Mouse (Mus musculus) heart, embryonic 10.5 days (tissue): ENCODE results near the gene Kcnj14. TPM values are rescaled to one million over a fixed set of nuclear protein-coding genes. Genes with fewer than 3 reads are reported as not detected.

Experiments used
- DNase-seq: peaks from one replicate; pipeline ENCODE4 v3.0.0-alpha.2; 2017; ENCODE audit warnings: low spot score
- H3K27ac ChIP-seq: fragments of 300-500 bp; sonication (generic); 2 replicates; pipeline ENCODE4 v1.5.1; 2016; ENCODE audit warnings: mild to moderate bottlenecking
- H3K27me3 ChIP-seq: fragments of 300-500 bp; sonication (generic); 2 replicates; pipeline ENCODE4 v1.6.1; 2016; ENCODE audit warnings: mild to moderate bottlenecking; ENCODE audit not compliant: poor library complexity, insufficient read depth, severe bottlenecking
- H3K36me3 ChIP-seq: fragments of 300-500 bp; sonication (generic); 2 replicates; pipeline ENCODE4 v1.6.1; 2016; ENCODE audit warnings: mild to moderate bottlenecking, moderate library complexity
- H3K4me1 ChIP-seq: fragments of 300-500 bp; sonication (generic); 2 replicates; pipeline ENCODE4 v1.6.1; 2016; ENCODE audit warnings: mild to moderate bottlenecking
- H3K4me3 ChIP-seq: fragments of 300-500 bp; sonication (generic); 2 replicates; pipeline ENCODE4 v1.5.1; 2016; ENCODE audit warnings: mild to moderate bottlenecking, moderate library complexity
- H3K9me3 ChIP-seq: fragments of 300-500 bp; sonication (generic); 2 replicates; pipeline ENCODE4 v1.6.1; 2016; ENCODE audit warnings: mild to moderate bottlenecking, moderate library complexity
- WGBS: fragments of 180-500 bp; shearing (Covaris S2); methylation state at CpG from one replicate; pipeline ENCODE4 v1.1.7; 2016; 5-methylcytosine and 5-hydroxymethylcytosine counted together
- polyA plus RNA-seq: library from polyadenylated mRNA; unstranded; fragments of >200 nt; fragmentation: Nextera tagmentation; extraction: Ambion mirVana; gene quantifications from 2 replicates; pipeline ENCODE4 v1.2.1, GENCODE M21; 2016

Kcnj14 gene
- polyA plus RNA-seq, 1 experiment from 2014 or later = 1.4 TPM

DNA sequence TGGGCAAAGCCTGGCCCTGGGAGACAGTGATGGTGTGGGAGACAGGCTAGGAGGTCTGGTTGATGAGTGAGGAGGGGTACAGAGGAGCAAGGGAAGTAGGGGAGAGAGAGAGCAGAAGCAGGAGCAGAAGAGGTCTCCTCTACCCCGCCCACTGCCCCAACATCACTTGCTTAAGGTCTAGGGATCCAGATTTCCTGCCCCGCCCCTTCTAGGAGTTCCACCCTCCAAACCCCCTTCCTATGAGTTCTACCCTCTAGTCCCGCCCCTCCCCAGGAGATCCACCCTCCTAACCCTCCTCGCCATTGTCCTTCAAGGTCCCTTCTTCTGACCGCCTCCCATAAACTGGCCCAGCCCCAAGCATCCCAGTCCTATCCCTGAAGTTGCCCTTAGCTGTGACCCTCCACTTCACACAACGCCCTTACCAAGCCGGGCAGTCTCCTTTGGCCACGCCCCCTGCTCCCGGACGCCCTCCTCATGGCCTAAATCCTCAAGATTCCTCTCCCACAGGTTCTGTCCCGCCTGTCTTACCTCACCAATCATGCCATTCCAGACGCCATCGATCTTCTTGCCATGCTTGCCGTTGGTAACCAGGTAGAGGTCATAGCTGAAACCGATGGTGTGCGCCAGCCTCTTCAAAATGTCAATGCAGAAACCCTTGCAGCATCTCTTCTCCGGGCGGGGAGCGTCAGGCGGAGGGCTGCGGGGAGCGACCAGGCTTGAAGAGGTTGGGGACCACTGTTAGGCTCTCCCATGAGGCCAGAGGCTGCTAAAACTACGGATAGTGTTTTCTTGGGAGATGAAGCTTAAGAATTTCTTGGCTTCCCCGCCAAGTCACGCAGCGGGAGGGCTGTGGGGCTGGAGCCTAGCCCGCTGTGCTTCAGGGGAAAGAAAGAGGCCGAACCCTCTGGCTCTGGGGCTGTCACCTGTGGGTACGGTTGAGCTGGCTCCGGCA, 32.6 kb upstream of the Kcnj14 start:
- 0 out of 2 replicates have a peak overlapping the region, but pooled peaks have one; percentile 22 for H3K27ac ChIP-seq
- 1% methylated on average over 29 of the region's 30 CpGs for WGBS

DNA sequence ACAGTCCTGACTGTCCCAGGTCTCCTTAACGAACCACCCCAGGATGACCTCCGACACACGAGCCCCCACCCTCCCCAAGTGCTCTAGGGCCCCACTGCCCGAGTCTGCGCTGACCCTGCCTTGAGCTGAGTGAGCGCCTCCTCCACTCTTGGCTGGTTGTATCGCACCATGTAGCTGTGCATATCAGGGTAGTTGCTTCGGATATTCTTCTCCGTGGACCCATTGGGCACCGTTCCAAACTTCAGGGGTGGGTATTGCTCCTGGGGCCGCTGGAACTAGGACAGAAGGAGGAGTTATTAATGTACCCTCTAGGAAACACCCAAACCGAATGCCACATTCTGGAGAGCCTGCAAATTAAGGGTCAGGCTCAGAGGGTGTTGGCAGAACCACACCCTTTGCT, 28.5 kb upstream of the Kcnj14 start:
- H3K4me3 ChIP-seq = no peak overlapping the region
- H3K36me3 ChIP-seq = no peaks in the 10 kb centered on the region
- DNase-seq = no peak
- no peaks in the 10 kb centered on the region for H3K9me3 ChIP-seq
- 79% methylated on average over 12 of the region's 12 CpGs for WGBS
- H3K27me3 ChIP-seq = peaks cover 75% of the 10 kb centered on the region
- no peak overlapping the region for H3K27ac ChIP-seq
- peaks cover 17% of the 10 kb centered on the region for H3K4me1 ChIP-seq

More for the DNA sequence above, 32.6 kb upstream of the Kcnj14 start:
- peaks cover 95% of the 10 kb centered on the region for H3K27me3 ChIP-seq
- H3K4me1 ChIP-seq = peaks cover 19% of the 10 kb centered on the region
- no peak for DNase-seq
- no peaks in the 10 kb centered on the region for H3K36me3 ChIP-seq
- H3K4me3 ChIP-seq = peak overlapping the region; percentile 55
- H3K9me3 ChIP-seq = no peaks in the 10 kb centered on the region

DNA sequence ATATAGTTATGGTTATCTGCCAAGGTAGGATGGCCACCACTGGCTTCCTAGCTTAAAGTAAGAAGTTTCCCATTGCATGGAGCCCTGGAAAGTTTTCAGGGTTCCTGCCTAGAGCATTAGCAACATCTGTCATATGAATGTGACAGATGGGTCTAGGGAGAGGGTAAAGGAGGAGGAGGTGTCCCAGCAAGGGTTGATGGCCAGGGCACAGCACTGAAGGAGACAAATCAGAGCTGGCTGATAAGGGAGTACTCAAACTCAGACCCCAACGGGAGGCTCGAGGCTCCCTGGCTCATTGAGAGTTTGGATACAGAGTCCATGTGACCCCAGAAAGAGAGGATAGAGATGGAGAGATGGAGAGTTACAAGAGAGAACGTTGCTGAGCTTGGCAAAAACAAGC, 26.1 kb upstream of the Kcnj14 start:
- Histone ChIP-seq H3K36me3 (no peaks in the 10 kb centered on the region), H3K4me1 (0 out of 2 replicates have a peak, but pooled peaks cover 3% of the 10 kb centered on the region), H3K27ac (no peak overlapping the region), H3K4me3 (no peak overlapping the region), H3K9me3 (no peaks in the 10 kb centered on the region), H3K27me3 (peaks cover 61% of the 10 kb centered on the region)
- no peak for DNase-seq
- whole genome bisulfite sequencing = 58% methylated on average over 3 of the region's 3 CpGs

DNA sequence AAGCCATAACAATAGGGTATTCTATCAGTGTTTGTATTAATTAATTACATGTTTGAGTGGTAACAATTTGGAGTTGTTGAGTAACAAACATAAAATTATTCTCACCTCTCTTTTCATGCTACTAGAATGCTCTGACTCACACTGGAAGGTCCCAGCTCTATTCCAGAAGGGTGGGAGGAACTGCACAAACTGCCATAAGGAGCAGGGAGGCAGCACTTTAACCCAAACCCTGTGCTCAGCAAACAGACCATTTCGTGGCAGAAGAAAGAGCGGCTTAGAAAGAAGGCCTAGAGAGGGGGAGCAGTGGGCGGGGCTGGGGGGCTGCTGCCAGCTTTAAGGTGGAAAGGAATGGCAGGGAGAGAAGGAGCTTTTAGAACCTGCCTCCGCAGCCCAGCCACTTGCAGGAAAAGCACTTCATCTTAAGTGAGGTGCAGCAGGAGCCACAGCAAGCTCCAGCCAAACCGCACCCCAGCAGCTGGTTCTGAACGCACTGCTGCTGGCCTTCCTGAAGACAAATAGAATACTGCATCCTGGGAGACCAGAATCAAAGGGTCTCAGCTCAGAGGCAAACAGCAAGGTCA, 24.0 kb upstream of the Kcnj14 start:
- Histone ChIP-seq H3K27ac (no peak overlapping the region), H3K9me3 (no peaks in the 10 kb centered on the region), H3K27me3 (peaks cover 56% of the 10 kb centered on the region), H3K36me3 (no peaks in the 10 kb centered on the region), H3K4me3 (no peak overlapping the region), H3K4me1 (0 out of 2 replicates have a peak, but pooled peaks cover 3% of the 10 kb centered on the region)
- no peak for DNase-seq
- WGBS = 18% methylated on average over 6 of the region's 6 CpGs

DNA sequence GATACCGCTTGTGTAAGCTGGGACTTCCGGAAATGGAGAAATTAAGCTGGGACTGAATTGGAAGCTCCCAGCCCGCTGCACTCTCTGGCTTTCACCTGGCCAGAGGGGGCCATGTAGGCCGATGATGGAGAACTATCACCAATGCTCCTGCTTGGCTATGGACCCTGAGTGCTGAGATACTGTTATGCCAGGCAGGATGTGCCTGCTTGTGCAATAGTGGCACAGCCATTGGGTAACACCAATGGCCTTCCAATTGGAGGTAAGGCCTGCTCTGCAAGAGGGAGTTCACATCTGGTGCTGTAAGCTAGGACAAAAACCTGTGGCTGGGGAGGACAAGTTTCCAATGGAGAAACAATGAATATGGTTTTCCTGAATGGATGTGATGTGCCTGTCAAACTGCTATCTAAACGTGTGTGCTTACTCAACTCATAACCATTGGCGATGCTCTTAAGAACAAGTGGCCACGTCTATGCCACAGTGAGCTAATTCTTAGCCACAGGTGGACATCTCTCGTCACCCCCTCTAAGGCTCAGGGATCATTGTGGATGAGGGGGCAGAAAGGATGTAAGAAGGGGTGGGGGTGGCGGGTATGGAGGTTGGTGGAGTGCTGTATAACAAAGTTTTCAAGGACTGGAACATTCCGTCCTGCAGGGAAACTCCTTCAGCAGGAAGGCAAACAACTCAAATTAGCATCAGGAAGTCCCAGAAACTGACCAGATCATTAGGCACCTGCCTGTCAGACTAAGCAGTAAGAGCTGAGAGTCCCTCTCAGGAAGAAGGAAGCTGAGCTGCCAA, 18.6 kb upstream of the Kcnj14 start:
- Histone ChIP-seq H3K36me3 (no peaks in the 10 kb centered on the region), H3K27ac (no peak overlapping the region), H3K4me1 (no peaks in the 10 kb centered on the region), H3K27me3 (peaks cover 60% of the 10 kb centered on the region), H3K9me3 (no peaks in the 10 kb centered on the region), H3K4me3 (no peak overlapping the region)
- 78% methylated on average over 10 of the region's 10 CpGs for WGBS
- DNase-seq = no peak

DNA sequence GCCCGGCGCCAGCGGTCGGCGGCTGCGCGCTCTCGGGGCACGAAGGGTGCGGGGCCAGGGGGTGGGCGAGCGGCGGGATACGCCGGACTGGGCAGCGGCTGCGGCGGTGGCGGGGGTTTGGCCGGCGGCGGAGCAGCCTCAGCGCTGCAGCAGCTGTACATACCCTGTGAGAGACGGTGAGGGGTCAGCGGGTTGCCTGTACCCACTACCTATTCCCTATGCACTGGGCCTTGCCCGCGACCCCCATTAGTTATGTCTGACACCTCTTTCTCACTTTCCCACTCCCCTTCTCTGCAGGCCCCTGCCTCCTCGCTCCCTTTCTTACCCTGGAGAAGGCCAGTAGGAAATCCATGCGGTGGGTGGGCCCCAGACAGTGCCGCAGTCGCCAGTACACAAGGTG, 9.3 kb upstream of the Kcnj14 start:
- peak overlapping the region; percentile 62 for H3K27ac ChIP-seq
- WGBS = under 1% methylated on average over 31 of the region's 31 CpGs
- peaks cover 5% of the 10 kb centered on the region for H3K36me3 ChIP-seq
- peak overlapping the region; percentile 60 for H3K4me3 ChIP-seq
- DNase-seq = no peak
- H3K9me3 ChIP-seq = no peaks in the 10 kb centered on the region
- peaks cover 32% of the 10 kb centered on the region for H3K4me1 ChIP-seq
- H3K27me3 ChIP-seq = peaks cover 69% of the 10 kb centered on the region

DNA sequence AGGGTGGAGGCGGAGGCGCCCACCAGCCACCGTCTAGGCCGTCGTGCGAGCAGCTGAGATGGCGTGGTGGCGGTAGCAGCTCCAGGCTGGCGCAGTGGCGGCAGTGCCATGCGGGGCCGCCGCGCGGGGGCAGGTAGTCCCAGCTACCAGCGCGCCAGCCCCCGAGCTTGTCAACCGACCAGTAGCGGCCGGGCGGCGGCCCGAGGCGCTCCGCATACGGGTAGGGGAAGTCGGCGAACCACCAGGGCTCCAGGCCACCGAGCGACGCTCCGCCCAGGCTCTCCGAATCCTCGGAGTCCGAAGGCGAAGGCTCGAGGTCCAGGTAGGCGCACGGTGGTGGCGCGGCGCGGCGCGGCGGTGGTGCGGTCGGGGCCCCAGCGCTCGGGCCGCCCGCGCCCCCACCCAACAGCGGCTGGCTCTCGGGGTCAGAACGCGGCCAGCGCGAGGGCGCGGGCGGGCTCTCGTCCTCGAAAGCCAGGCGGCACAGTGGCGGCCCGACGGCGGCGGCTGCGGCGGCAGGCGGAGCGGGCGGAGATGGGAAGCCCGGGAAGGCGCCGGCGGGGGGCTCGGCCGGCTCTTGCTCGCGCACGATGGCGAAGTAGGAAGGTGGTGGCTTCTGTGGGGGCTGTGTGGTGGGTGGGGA, 8.7 kb upstream of the Kcnj14 start:
- peak overlapping the region; percentile 62 for H3K27ac ChIP-seq
- H3K4me3 ChIP-seq = peak overlapping the region; percentile 60
- H3K27me3 ChIP-seq = peaks cover 69% of the 10 kb centered on the region
- H3K36me3 ChIP-seq = peaks cover 11% of the 10 kb centered on the region
- no peak for DNase-seq
- WGBS = 1% methylated on average over 86 of the region's 86 CpGs
- H3K4me1 ChIP-seq = peaks cover 32% of the 10 kb centered on the region
- H3K9me3 ChIP-seq = no peaks in the 10 kb centered on the region

DNA sequence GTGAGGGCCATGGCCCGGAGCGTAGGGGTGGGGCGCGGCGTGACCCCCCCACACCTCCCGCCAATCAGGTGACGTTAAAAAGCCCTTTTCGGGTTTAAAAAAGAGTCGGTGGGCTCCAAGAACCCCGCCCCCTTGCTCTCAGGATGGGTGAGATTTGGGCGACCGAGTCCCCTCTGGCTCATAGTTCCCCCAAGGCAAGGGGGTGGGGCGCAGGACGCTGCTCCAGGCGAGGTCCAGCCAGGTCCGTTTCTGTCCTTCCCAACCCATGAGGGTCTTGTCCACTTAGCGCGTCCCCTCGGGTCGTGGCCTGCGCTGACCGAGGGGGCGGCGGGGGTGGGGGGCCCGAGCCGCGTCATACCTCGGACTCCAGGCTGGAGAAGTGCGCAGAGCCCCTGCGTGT, 7.8 kb upstream of the Kcnj14 start:
- Histone ChIP-seq H3K27me3 (peaks cover 65% of the 10 kb centered on the region), H3K4me1 (peaks cover 32% of the 10 kb centered on the region), H3K36me3 (peaks cover 20% of the 10 kb centered on the region), H3K9me3 (no peaks in the 10 kb centered on the region), H3K27ac (peak overlapping the region; percentile 62; the same call in 1 of the 2 replicates), H3K4me3 (peak overlapping the region; percentile 60)
- no peak for DNase-seq
- whole genome bisulfite sequencing = 7% methylated on average over 30 of the region's 30 CpGs

DNA sequence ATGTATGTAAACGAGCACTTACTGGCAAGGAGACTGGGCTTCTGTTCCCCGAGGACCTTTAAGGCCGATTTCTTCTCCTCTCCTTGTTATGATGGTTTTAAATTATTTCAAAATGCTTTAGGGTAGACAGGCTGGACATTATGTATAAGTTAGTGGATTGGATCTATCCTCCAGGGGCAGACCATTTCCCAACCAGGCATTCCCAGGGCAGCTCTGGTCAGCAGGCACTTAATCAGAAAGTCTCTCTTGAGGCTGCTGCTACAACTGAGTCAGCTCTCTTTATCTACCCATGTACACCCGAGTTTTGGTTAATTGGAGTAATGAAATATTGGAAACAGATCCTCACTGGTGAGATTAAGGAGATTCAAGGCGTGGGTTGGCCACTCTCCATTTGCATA, 6.5 kb upstream of the Kcnj14 start:
- H3K27me3 ChIP-seq = peaks cover 52% of the 10 kb centered on the region
- H3K4me1 ChIP-seq = peaks cover 32% of the 10 kb centered on the region
- H3K9me3 ChIP-seq = no peaks in the 10 kb centered on the region
- peaks cover 33% of the 10 kb centered on the region for H3K36me3 ChIP-seq
- no peak for DNase-seq
- peak overlapping the region; percentile 99 for H3K4me3 ChIP-seq
- WGBS = 23% methylated on average over 5 of the region's 5 CpGs
- peak overlapping the region; percentile 93; the same call in 1 of the 2 replicates for H3K27ac ChIP-seq

DNA sequence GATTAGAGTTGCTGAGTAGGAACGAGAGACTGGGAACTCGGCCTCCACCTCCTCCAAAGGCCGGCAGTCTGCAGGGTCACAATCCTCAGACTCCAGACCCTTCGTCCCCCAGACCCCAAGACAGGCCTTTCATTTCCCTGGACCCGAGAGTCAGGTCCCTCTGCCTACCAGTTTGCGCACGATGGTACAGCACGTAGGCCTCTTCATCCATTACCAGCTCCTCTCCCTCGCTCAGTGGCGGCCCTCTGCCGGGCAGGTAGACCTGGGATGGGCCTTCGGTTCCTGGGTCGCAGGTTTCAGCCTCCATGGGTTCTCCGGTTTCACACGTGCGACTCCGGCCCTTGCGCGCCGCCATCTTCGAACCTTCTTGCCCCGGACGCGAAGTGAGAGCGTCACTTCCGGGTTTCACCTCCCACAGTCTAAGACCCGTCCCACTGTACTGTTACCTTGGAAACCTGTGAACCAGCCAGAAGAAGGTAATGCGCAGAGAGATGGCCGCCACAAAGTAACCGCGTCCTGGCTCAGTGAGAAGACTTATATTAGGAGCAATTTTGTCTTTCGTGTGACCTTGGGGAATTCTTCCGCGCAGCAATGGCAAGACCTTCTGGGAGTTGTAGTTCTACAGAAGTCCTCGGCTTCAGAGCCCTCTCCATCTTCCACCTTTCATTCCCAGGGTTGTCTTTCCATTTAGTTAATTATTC, 6.0 kb upstream of the Kcnj14 start, which contains the start of gene Grwd1:
Grwd1 (minus strand) TSS at position 518 of the 701 bp plus-strand sequence.
- under 1% methylated on average over 35 of the region's 35 CpGs for WGBS
- H3K4me1 ChIP-seq = peaks cover 32% of the 10 kb centered on the region
- H3K9me3 ChIP-seq = no peaks in the 10 kb centered on the region
- peaks cover 38% of the 10 kb centered on the region for H3K36me3 ChIP-seq
- peak; percentile 95 for DNase-seq
- peak within 1 kb of the TSS; percentile 99 for H3K4me3 ChIP-seq
- H3K27ac ChIP-seq = peak within 1 kb of the TSS; percentile 93
- peaks cover 47% of the 10 kb centered on the region for H3K27me3 ChIP-seq

DNA sequence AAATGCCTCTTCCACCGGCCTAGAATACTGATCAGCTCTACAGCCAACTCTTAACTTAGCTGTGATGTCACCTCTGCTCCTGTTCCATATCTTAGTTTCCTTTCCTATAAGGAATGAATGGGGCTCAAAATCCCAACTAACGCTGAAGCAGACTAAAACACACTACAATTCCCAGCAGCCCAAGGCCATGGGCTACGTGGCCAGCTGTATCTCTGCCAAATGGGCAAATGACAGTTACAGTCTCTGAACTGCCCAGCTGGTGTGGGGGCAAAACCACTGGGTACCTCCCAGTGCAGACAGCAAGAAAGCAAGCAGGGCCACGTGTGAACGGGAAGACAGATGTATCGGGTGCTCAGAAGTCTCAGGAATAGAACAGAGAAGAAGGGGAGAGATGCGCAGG, 2.0 kb upstream of the Kcnj14 start:
- Histone ChIP-seq H3K4me3 (no peak overlapping the region), H3K27me3 (peaks cover 7% of the 10 kb centered on the region), H3K36me3 (peaks cover 70% of the 10 kb centered on the region), H3K27ac (no peak overlapping the region), H3K9me3 (no peaks in the 10 kb centered on the region), H3K4me1 (peaks cover 19% of the 10 kb centered on the region)
- DNase-seq = no peak
- 89% methylated on average over 7 of the region's 7 CpGs for WGBS

DNA sequence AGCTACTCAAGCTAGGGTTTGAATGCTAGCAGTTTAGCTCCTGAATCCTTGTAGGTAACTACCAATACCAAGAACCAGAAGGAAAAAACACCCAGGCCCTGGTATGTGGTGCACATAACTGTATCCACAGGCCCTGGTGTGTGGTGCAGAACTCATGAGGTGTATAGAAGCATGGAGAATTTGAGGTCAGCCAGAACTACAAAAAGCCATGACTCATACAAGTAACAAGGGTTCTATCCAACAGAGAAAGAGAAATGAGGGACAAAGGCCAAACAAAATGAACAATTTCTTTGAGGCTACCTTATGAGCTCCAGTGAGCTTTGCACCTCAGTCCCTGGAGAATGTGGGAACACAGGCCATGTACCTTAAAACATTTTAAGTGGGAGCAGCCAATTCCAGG, 3.7 kb downstream of the Kcnj14 start:
- Histone ChIP-seq H3K9me3 (no peaks in the 10 kb centered on the region), H3K27ac (no peak overlapping the region), H3K4me1 (peaks cover 14% of the 10 kb centered on the region), H3K4me3 (no peak overlapping the region), H3K27me3 (peaks cover 30% of the 10 kb centered on the region), H3K36me3 (peaks cover 35% of the 10 kb centered on the region)
- no peak for DNase-seq
